Mouse (Mus musculus) heart, embryonic 14.5 days (tissue): ENCODE measurements around the gene Taldo1. TPM values are rescaled to one million over a fixed set of nuclear protein-coding genes. Genes with fewer than 3 reads are reported as not detected.

Experiments
- ATAC-seq: fragments of 200-750 bp; cut with Nextera tagmentation; 2 replicates; pipeline ENCODE4 v1.8.0; 2017; ENCODE audit warnings: low read depth, moderate TSS enrichment; ENCODE audit not compliant: insufficient number of reproducible peaks, insufficient read depth, low FRiP score
- H3K27ac ChIP-seq, 2 experiments: fragments of 200-500 bp in 1 of 2; fragments of 300-500 bp in 1 of 2; sonication (generic) in 1 of 2; replicated peaks in 1 of 2; 2 replicates each; pipeline ENCODE4 v1.5.1; 2012 to 2014; ENCODE audit warnings: low read depth in 2 of 2, low read length in 2 of 2, control low read depth in 1 of 2, mild to moderate bottlenecking in 1 of 2, mixed read lengths in 1 of 2; ENCODE audit not compliant: control insufficient read depth in 1 of 2, insufficient read depth in 1 of 2
- H3K27me3 ChIP-seq: fragments of 300-500 bp; sonication (generic); 2 replicates; pipeline ENCODE4 v1.6.1; 2014; ENCODE audit warnings: mild to moderate bottlenecking, low read length, control low read depth; ENCODE audit not compliant: control insufficient read depth, insufficient read depth
- H3K36me3 ChIP-seq: fragments of 300-500 bp; sonication (generic); 2 replicates; pipeline ENCODE4 v1.6.1; 2014; ENCODE audit warnings: mild to moderate bottlenecking, control low read depth, low read length, mixed read lengths; ENCODE audit not compliant: control insufficient read depth, insufficient read depth
- H3K4me1 ChIP-seq, 2 experiments: fragments of 200-500 bp in 1 of 2; fragments of 300-500 bp in 1 of 2; sonication (generic) in 1 of 2; 2 replicates each; pipeline ENCODE4 v1.6.1; 2012 to 2014; ENCODE audit warnings: low read length in 2 of 2, control low read depth in 1 of 2, mixed read lengths in 1 of 2; ENCODE audit not compliant: control insufficient read depth in 2 of 2, insufficient read depth in 2 of 2
- H3K4me2 ChIP-seq: fragments of 300-500 bp; sonication (generic); 2 replicates; pipeline ENCODE4 v1.6.1; 2014; ENCODE audit warnings: mild to moderate bottlenecking, low read length
- H3K4me3 ChIP-seq, 2 experiments: fragments of 200-500 bp in 1 of 2; fragments of 300-500 bp in 1 of 2; sonication (generic) in 1 of 2; 2 replicates each; pipeline ENCODE4 v1.5.1; 2012 to 2014; ENCODE audit warnings: low read length in 2 of 2, mild to moderate bottlenecking in 2 of 2, control low read depth in 1 of 2, low read depth in 1 of 2, moderate library complexity in 1 of 2; ENCODE audit not compliant: control insufficient read depth in 1 of 2, insufficient read depth in 1 of 2
- H3K9ac ChIP-seq: fragments of 300-500 bp; sonication (generic); 2 replicates; pipeline ENCODE4 v1.6.1; 2014; ENCODE audit warnings: mild to moderate bottlenecking, low read length
- H3K9me3 ChIP-seq: fragments of 300-500 bp; sonication (generic); 2 replicates; pipeline ENCODE4 v1.6.1; 2016; ENCODE audit warnings: low read length, control low read depth; ENCODE audit not compliant: control insufficient read depth
- WGBS: fragments of 180-500 bp; shearing (Covaris S2); extraction: QIAGEN DNeasy Blood & Tissue Kit; methylation state at CpG from one replicate; pipeline ENCODE4 v1.1.7; 2014; 5-methylcytosine and 5-hydroxymethylcytosine counted together
- polyA plus RNA-seq: library from polyadenylated mRNA; unstranded; fragments of >200 nt; fragmentation: Nextera tagmentation; extraction: Ambion mirVana; gene quantifications from 2 replicates; pipeline ENCODE4 v1.2.1, GENCODE M21; 2014

Taldo1 gene
- polyA plus RNA-seq, 1 experiment from 2014 or later: 221 TPM

DNA sequence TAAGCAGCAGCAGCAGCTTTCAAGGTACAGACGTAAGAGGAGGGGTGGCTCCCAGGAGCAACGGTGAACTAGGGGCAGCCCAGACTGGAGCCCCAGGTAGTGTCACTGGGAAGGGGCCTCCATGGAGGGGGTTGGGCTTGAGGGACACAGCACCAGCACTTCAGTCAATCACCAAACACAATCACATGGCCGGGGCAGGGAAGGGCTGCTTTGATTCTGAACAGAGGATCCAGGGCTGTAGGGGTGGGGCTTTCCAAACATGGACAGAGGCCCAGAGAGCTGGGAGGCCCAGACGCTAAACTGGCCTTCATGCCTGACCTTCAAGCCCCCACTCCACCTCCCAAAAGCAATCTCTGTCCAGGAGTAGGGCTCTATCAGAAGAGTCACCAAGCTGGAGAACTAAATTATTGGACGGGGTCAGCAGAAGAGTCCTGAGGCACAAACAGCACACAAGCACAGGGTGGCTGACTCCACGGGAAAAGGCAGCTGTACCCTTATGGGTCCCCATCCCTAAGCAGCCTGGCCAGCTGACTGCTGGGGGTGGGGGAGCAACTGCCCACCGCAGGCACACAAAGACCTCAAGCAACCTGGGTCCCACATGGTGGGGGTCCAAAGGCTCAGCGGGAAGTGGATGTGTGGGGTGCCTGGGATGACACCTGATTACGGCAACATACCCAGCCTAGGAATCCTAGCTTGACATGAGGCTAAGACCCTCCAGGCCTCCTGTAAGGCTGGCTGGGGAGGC lies 38.0 kb downstream of the Taldo1 start:
- Histone ChIP-seq H3K36me3 (peaks cover 34% of the 10 kb centered on the region), H3K4me2 (peak overlapping the region; percentile 57), H3K4me3 (no peak overlapping the region), H3K27me3 (no peaks in the 10 kb centered on the region), H3K9ac (peak overlapping the region; percentile 51; the same call in 1 of the 2 replicates), H3K9me3 (no peaks in the 10 kb centered on the region), H3K4me1 (peaks cover 29 to 36% of the 10 kb centered on the region in 2 experiments), H3K27ac (peak overlapping the region; percentile 39 to 55; a peak in 3 of 4 replicates)
- ATAC-seq: no peak
- WGBS: 42% methylated on average over 9 of the region's 9 CpGs

DNA sequence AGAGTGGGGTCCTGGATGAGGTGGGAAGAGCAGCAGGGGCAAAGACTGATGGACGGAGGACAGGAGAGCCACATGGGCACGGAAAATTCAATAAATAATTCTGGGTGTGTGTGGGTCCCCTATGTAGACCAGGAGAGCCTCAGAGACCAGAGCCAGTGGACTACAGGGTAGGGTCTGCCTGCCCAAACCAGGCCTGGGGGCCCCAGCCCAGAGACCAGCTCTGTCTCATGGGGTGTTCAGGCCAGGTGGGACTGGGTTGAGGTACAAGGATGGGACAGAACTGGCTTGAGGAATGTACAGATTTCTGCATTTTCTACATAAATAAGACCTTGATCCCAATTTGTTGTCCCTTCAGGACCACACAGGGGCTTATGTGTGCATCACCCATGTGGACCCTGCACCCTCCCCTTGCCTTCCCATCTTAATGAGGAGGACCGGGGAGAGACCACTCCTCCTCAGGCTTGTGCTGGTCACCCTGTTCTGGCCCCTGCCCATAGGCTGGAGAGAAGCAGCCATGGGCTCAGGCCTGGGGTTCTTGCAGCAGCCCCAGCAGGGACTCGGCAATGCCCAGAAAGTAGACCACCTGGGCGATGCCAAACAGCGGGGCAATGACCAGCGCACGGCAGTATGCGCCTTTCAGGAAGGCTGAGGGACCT lies 38.7 kb downstream of the Taldo1 start:
- Histone ChIP-seq H3K4me3 (no peak overlapping the region), H3K27me3 (no peaks in the 10 kb centered on the region), H3K36me3 (peaks cover 34% of the 10 kb centered on the region), H3K4me2 (no peak overlapping the region), H3K9ac (peak overlapping the region; percentile 51; the same call in 1 of the 2 replicates), H3K9me3 (no peaks in the 10 kb centered on the region), H3K27ac (peak overlapping the region in 1 of 2 experiments; percentile 55; a peak in 1 of 4 replicates), H3K4me1 (peaks cover 32 to 42% of the 10 kb centered on the region in 2 experiments)
- no peak for ATAC-seq
- WGBS: 92% methylated on average over 9 of the region's 9 CpGs

DNA sequence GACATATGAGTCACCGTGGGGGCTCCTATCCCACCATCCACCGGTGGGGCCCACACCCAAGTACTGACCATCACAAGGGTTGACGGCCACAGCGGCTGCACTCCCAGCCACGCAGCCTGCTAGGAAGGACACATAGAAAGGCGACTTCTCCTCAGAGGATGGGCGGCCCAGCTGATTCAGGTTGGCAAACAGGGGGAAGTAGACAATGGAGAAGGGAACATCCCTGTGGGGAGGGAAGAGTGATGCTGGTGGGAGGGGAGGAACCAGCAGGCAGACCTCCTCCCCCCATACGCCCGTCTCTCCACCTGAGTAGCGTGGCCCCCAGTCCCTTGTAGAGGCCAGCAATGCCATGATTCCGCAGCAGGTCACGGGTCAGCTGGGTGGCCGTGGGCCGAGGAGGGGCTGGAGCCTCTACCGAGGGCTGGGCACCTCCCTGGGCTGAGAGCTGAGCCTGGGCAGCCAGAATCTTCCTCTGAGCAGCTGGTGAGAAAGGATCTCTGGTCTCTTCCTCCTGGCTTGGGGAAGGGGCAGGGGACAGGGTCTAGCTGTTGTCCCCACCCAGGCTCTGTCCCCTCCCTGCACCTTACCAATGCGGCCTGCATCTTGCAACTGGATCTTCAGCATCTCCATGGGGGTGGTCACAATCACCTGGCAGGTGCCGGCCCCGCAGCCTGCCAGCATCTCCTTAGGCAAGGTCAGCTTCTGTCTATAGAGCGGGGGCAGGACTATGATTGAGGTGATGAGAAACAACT lies 39.6 kb downstream of the Taldo1 start:
- Histone ChIP-seq H3K9me3 (no peaks in the 10 kb centered on the region), H3K4me2 (no peak overlapping the region), H3K27me3 (no peaks in the 10 kb centered on the region), H3K4me3 (no peak overlapping the region), H3K4me1 (peaks cover 33 to 46% of the 10 kb centered on the region in 2 experiments), H3K36me3 (peaks cover 34% of the 10 kb centered on the region), H3K27ac (no peak overlapping the region), H3K9ac (no peak overlapping the region)
- ATAC-seq: no peak
- 92% methylated on average over 19 of the region's 19 CpGs for WGBS

DNA sequence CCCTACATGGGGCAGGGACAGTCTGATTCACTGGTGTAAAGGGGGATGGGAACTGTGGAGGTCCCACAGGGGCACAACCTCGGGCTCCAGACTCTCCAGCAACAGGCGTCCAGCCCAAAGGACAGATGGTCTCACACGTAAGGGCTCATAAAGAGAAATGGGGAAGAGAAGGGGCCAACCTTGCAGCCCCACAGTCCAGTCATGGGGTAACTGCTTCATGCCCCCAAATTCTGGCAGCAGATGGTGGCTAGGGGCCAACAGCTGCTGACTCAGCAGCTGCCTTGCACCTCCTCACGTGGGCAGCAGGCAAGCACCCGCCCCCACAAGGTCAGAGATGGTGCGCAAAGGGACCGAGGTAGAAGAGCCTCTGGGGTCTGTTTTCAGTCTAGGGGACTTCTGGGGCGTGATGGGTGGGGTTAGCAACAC lies 40.2 kb downstream of the Taldo1 start:
- H3K4me2 ChIP-seq: no peak overlapping the region
- H3K36me3 ChIP-seq: peaks cover 34% of the 10 kb centered on the region
- no peaks in the 10 kb centered on the region for H3K9me3 ChIP-seq
- no peak for ATAC-seq
- no peak overlapping the region for H3K4me3 ChIP-seq
- no peaks in the 10 kb centered on the region for H3K27me3 ChIP-seq
- WGBS: 77% methylated on average over 8 of the region's 8 CpGs
- no peak overlapping the region for H3K9ac ChIP-seq
- H3K4me1 ChIP-seq: peaks cover 38 to 49% of the 10 kb centered on the region in 2 experiments
- H3K27ac ChIP-seq: no peak overlapping the region

DNA sequence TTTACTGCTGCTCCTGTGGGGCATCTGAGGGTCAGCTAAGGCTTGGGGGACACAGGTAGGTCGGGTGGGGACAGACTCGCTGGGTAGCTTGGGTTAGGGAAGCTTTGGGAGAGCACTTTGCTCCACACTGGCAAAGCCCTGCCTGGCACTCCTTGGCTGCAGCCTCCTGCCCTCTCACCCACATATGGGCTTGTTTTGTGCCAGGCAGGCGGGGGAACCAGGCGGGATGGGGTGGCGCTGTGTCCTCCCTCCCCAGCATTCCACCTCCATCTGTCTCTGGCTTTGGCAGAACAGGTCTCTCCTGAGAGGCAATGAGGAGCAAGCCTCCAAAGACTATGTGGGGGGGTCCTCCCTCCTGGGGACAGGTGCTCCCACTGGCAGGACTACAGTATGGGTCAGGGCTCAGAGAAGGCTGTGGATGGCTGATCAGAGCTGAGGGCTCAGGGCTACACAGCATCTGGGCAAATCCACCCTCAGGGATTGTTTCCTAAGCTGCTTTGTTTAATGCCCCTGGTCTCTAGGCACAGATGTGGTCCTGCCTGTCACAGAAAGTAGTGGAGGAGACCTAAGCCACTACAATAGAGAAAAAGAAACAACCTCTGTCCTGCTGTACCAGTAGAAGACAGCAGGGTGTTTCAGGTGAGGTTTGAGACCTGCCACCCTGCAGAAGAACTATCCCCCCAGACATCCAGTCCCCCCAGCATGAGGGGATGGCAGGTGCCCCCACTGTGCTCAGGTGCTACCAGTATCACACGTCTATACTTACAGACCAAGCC lies 40.9 kb downstream of the Taldo1 start:
- ATAC-seq: no peak
- Histone ChIP-seq H3K9me3 (no peaks in the 10 kb centered on the region), H3K27me3 (no peaks in the 10 kb centered on the region), H3K36me3 (peaks cover 34% of the 10 kb centered on the region), H3K4me1 (peaks cover 38 to 52% of the 10 kb centered on the region in 2 experiments), H3K4me3 (no peak overlapping the region), H3K4me2 (no peak overlapping the region), H3K9ac (no peak overlapping the region), H3K27ac (no peak overlapping the region)
- 88% methylated on average over 6 of the region's 6 CpGs for WGBS

DNA sequence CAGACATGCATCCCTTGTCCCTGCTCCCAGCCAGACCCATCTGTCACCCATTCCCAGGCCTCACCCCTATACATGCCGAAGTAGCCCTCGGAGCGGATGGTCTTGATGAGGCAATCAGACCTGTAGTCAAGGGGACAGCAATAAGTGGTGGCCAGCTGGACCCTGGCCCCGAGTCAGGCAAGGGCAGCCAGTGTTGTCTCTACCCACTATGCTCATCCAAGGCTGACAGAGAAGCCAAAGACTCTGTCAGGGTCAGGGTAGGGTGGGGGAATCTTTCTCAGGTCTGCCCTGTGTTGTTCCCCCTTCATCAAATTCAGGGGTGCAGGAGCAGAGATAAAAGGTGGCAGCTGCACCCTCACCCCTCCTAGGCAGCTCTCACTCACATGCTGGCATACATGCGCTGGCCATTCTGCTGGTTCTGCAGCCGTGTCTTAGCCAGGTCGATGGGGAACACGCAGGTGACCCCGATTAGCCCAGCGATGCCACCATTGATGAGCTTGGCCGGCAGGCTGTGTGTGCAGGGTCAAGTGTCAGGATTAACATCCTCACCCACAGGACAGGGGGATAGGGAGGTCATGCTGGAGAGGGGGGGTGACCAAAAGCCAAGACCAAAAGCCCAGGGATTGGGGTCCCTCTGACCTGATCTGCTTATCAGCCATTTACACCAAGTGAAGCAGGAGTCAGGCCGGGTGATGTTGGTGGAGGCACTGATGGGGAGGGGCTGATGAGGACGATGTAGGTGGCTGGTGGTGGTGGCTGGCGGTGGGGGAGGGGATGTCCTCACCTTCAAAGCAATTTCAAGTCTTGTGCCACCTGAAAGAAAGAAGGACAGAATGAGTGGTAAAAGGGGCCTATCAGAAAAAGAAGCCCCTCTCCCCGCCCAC lies 41.8 kb downstream of the Taldo1 start:
- Histone ChIP-seq H3K4me2 (peak overlapping the region; percentile 81), H3K9ac (peak overlapping the region; percentile 73), H3K4me1 (peaks cover 34 to 47% of the 10 kb centered on the region in 2 experiments), H3K9me3 (no peaks in the 10 kb centered on the region), H3K36me3 (peaks cover 43% of the 10 kb centered on the region), H3K27ac (no peak overlapping the region), H3K27me3 (no peaks in the 10 kb centered on the region), H3K4me3 (peak overlapping the region; percentile 50 to 58)
- WGBS: 78% methylated on average over 15 of the region's 15 CpGs
- no peak for ATAC-seq
